Mouse (Mus musculus) forebrain, embryonic 14.5 days (tissue): Measurements from ENCODE around the gene Gpbar1. TPM values are rescaled to one million over a fixed set of nuclear protein-coding genes. Genes with fewer than 3 reads are reported as not detected.

Experiments used
- ATAC-seq: fragments of 200-750 bp; cut with Nextera tagmentation; 2 replicates; pipeline ENCODE4 v1.8.0; 2017; ENCODE audit warnings: mild to moderate bottlenecking, moderate library complexity
- DNase-seq: peaks from one replicate; pipeline ENCODE4 v3.0.0-alpha.2; 2015; ENCODE audit warnings: low spot score
- H3K27ac ChIP-seq: fragments of 300-500 bp; sonication (generic); 2 replicates; pipeline ENCODE4 v1.5.1; 2014; ENCODE audit warnings: low read depth, mild to moderate bottlenecking, control low read depth, low read length, moderate library complexity
- H3K27me3 ChIP-seq: fragments of 300-500 bp; sonication (generic); replicated peaks from 2 replicates; pipeline ENCODE4 v1.6.1; 2014; ENCODE audit warnings: low read length, control low read depth, mixed read lengths; ENCODE audit not compliant: control insufficient read depth, insufficient read depth
- H3K36me3 ChIP-seq: fragments of 300-500 bp; sonication (generic); 2 replicates; pipeline ENCODE4 v1.6.1; 2014; ENCODE audit warnings: low read length, control low read depth; ENCODE audit not compliant: control insufficient read depth, insufficient read depth
- H3K4me1 ChIP-seq: fragments of 300-500 bp; sonication (generic); 2 replicates; pipeline ENCODE4 v1.6.1; 2014; ENCODE audit warnings: antibody characterized with exemption, low read length, control low read depth; ENCODE audit not compliant: control insufficient read depth, insufficient read depth
- H3K4me2 ChIP-seq: fragments of 300-500 bp; sonication (generic); 2 replicates; pipeline ENCODE4 v1.6.1; 2014; ENCODE audit warnings: mild to moderate bottlenecking, control low read depth, low read length
- H3K4me3 ChIP-seq: fragments of 300-500 bp; sonication (generic); 2 replicates; pipeline ENCODE4 v1.5.1; 2014; ENCODE audit warnings: low read depth, low read length, control low read depth
- H3K9ac ChIP-seq: fragments of 300-500 bp; sonication (generic); 2 replicates; pipeline ENCODE4 v1.6.1; 2014; ENCODE audit warnings: mild to moderate bottlenecking, low read length, control low read depth, moderate library complexity
- H3K9me3 ChIP-seq: fragments of 300-500 bp; sonication (generic); replicated peaks from 2 replicates; pipeline ENCODE4 v1.6.1; 2016; ENCODE audit warnings: low read length, control low read depth, mixed read lengths; ENCODE audit not compliant: control insufficient read depth
- WGBS: fragments of 180-500 bp; shearing (Covaris S2); extraction: QIAGEN DNeasy Blood & Tissue Kit; methylation state at CpG from one replicate; pipeline ENCODE4 v1.1.7; 2014; 5-methylcytosine and 5-hydroxymethylcytosine counted together
- polyA plus RNA-seq: library from polyadenylated mRNA; unstranded; fragments of >200 nt; fragmentation: Nextera tagmentation; extraction: Ambion mirVana; gene quantifications from 2 replicates; pipeline ENCODE4 v1.2.1, GENCODE M21; 2014

Gene Gpbar1
- polyA plus RNA-seq, 1 experiment from 2014 or later = 0.17 TPM

DNA sequence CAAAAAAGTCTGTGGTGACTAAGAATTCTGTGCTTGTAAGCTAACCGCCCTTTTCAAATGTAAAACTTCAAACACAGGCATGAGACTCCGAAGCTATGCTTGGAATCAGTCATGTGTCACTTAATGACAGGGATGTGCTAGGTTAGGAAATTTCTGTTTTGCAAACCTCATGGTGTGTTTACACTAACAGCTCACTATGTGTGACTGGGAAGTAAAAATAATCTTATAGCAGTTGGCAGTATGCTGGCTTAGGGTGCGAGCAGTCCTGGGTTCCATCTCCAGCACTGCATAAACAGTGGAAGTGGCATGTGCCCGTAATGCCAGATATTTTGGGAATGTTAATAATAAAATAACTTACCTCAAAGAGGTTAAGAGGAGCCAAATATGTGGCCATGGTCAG is 26.6 kb downstream of the Gpbar1 start:
- Histone ChIP-seq H3K4me3 (no peak overlapping the region), H3K9ac (no peak overlapping the region), H3K9me3 (no peaks in the 10 kb centered on the region), H3K36me3 (0 out of 2 replicates have a peak, but pooled peaks cover 2% of the 10 kb centered on the region), H3K27me3 (peaks cover 10% of the 10 kb centered on the region), H3K27ac (no peak overlapping the region), H3K4me2 (no peak overlapping the region), H3K4me1 (peaks cover 9% of the 10 kb centered on the region)
- DNase-seq (no peak), ATAC-seq (no peak)
- WGBS = 73% methylated on average over 4 of the region's 4 CpGs

DNA sequence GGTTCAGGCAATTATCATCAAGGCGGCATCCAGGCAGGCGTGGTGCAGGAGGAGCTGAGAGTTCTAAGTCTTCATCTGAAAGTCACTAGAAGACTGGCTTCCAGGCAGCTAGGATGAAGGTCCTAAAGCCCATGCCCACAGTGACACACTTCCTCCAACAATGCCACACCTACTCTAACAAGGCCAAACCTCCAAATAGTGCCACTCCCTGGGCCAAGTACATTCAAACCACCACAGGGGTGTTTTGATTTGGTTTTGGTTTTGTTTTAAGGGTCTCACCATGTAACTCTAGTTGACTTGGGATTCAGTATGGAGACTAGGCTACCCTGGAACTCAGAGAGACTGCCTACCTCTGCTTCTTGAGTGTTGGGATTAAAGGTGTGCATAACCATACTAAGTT is 27.2 kb downstream of the Gpbar1 start, which contains the start of gene Tmbim1:
Gene Tmbim1 (minus strand): TSS at position 101 of the 400 bp plus-strand sequence.
- H3K4me3 ChIP-seq = no peak within 1 kb of the TSS
- WGBS = 92% methylated on average over 2 of the region's 2 CpGs
- H3K27me3 ChIP-seq = peaks cover 10% of the 10 kb centered on the region

DNA sequence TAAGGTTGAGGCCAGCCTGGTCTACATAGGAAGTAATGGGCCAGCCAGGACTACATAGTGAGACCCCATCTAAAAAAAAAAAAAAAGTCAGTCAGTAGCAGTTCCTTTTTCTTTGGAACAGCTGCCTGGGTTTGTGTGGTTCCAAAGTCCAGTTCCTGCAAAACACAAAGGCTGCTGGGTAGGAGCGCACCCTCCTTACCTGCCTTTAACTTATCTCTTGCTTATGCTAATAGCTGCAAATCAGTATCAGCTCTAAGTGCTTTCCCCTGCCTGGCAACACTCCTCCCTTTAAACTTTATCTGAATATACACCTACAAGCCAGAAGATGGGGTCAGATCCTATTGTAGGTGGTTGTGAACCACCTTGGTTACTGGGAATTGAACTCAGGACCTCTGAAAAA is 28.8 kb downstream of the Gpbar1 start:
- peaks cover 10% of the 10 kb centered on the region for H3K27me3 ChIP-seq
- H3K9me3 ChIP-seq = no peaks in the 10 kb centered on the region
- peaks cover 9% of the 10 kb centered on the region for H3K4me1 ChIP-seq
- no peak overlapping the region for H3K27ac ChIP-seq
- DNase-seq = no peak
- H3K4me2 ChIP-seq = no peak overlapping the region
- WGBS = 100% methylated on average over 1 of the region's 1 CpGs
- ATAC-seq = no peak
- H3K36me3 ChIP-seq = no peaks in the 10 kb centered on the region
- no peak overlapping the region for H3K9ac ChIP-seq
- H3K4me3 ChIP-seq = no peak overlapping the region

More for the DNA sequence above, 27.2 kb downstream of the Gpbar1 start, which contains the start of gene Tmbim1:
- ATAC-seq (no peak), DNase-seq (no peak)
- Histone ChIP-seq H3K36me3 (0 out of 2 replicates have a peak, but pooled peaks cover 2% of the 10 kb centered on the region), H3K4me2 (peak within 1 kb of the TSS; percentile 75), H3K9ac (no peak within 1 kb of the TSS), H3K9me3 (no peaks in the 10 kb centered on the region), H3K27ac (no peak within 1 kb of the TSS), H3K4me1 (peaks cover 9% of the 10 kb centered on the region)

DNA sequence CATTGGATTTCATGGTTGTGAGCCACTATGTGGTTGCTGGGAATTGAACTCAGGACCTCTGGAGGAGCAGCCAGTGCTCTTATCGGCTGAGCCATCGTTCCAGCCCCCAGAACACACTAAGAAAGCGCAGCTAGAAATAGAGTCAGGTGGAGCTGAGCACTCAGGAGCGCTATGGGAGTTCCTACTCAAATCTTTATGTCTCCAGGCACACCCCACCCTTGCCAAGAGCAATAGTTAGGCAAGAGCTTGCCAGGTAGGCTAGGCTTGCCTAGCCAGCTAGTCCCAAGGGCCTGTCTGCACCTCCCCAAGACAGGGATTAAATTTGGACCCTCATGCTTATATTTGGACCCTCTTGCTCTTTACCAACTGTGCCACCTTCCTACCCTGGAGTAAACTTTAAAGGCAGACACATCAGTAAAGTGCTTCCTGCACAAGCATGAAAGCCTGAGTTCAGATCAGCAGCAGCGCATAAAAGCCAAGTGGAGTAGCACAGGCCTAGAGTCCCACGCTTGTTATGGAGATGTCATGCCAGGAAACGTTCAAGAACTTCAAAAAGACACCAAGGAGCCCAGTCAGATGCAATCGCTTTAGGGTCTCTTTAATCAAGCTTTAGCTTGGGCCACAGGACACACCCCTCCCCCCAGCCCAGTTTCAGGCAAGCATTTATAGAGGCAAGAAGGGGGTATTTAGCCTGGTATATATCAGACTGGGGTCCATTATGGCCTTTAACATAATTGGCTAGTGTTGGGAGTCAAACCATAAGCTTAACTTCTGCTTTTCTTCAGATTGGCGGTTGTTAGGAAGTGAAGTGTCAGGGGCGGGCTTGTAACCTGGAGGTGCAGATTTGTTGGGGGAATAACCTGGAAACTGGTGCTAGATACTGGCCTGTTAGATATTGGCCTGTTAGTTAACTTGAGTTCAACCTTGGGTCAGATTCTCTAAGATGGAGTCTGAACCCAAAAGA is 29.9 kb downstream of the Gpbar1 start:
- no peaks in the 10 kb centered on the region for H3K9me3 ChIP-seq
- H3K4me1 ChIP-seq = peaks cover 9% of the 10 kb centered on the region
- ATAC-seq (no peak), DNase-seq (no peak)
- H3K9ac ChIP-seq = no peak overlapping the region
- peaks cover 10% of the 10 kb centered on the region for H3K27me3 ChIP-seq
- H3K27ac ChIP-seq = no peak overlapping the region
- 84% methylated on average over 10 of the region's 10 CpGs for WGBS
- H3K4me2 ChIP-seq = no peak overlapping the region
- no peak overlapping the region for H3K4me3 ChIP-seq
- H3K36me3 ChIP-seq = no peaks in the 10 kb centered on the region

DNA sequence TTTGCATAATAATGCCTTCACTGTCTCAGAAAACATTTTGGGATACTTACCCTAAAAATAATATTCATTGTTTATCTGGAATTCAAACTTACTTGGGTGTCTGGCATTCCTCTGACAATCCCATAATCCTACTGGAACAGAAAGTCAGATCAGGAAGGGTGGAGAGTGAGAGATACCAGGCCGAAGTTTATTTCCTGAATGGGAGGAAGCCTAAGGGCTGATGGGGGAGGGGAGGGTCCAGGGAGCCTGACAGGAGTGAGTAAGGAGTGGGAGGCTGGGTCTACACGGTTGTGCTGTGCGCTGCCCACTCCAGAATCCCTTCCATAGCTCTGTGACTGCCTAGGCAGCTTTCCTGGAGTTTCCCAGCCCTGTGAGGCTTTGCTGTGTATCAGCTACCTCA is 31.4 kb downstream of the Gpbar1 start:
- no peaks in the 10 kb centered on the region for H3K4me1 ChIP-seq
- no peak overlapping the region for H3K4me3 ChIP-seq
- no peaks in the 10 kb centered on the region for H3K9me3 ChIP-seq
- ATAC-seq (no peak), DNase-seq (no peak)
- H3K4me2 ChIP-seq = no peak overlapping the region
- no peaks in the 10 kb centered on the region for H3K27me3 ChIP-seq
- WGBS = 52% methylated on average over 3 of the region's 3 CpGs
- no peak overlapping the region for H3K9ac ChIP-seq
- H3K27ac ChIP-seq = no peak overlapping the region
- no peaks in the 10 kb centered on the region for H3K36me3 ChIP-seq

DNA sequence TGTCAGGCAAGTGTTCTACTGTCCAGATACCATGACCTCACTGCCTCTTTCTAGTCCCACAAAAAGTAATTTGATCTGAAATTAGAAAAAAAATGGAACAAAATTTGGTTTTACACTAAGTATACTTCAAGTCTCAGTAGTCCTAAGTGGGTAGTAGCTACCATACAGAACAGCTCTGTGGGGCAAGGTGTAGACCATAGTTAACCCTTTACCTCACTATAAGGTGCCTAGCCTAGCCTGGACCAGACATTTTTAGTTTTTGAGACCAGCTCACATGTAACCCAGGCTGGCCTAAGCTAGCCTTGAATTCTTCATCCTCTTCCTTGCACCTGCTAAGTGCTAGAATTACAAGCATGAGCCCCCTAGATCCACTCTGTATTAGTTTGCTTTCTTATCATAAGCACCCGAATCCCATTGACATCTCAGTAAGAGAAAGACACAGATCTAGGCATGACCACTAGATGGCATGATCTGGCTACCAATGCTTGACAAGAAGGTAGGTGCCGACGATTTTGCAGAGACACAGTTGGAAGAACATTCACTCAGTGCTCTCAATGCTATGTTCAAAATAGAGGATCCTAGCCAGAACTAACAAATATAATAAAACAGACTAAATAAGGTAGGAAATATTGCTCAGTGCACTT is 34.8 kb downstream of the Gpbar1 start:
- no peaks in the 10 kb centered on the region for H3K4me1 ChIP-seq
- H3K4me2 ChIP-seq = no peak overlapping the region
- ATAC-seq (peak; percentile 60), DNase-seq (peak; percentile 94)
- H3K4me3 ChIP-seq = no peak overlapping the region
- H3K9ac ChIP-seq = no peak overlapping the region
- 6% methylated on average over 3 of the region's 3 CpGs for WGBS
- H3K9me3 ChIP-seq = no peaks in the 10 kb centered on the region
- H3K36me3 ChIP-seq = no peaks in the 10 kb centered on the region
- no peak overlapping the region for H3K27ac ChIP-seq
- H3K27me3 ChIP-seq = no peaks in the 10 kb centered on the region

DNA sequence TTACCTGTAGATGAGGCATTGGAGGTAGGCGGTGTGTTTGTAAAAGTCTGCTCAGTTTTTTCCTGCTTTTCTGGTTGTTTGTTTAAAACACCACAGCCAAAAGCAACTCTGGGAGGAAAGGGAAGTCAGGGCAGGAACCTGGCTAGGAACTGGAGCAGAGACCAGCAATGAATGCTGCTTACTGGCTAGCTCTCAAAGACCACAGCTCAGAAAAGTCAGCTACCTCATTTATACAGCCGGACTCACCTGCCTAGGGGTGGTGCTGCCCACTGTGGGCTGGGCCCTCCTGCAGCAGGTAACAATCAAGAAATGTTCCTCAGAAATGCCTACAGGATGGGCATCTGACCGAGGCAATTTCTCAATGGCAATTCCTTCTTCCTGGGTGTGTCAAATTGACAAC is 36.4 kb downstream of the Gpbar1 start:
- no peak for ATAC-seq
- H3K36me3 ChIP-seq = no peaks in the 10 kb centered on the region
- H3K4me1 ChIP-seq = no peaks in the 10 kb centered on the region

DNA sequence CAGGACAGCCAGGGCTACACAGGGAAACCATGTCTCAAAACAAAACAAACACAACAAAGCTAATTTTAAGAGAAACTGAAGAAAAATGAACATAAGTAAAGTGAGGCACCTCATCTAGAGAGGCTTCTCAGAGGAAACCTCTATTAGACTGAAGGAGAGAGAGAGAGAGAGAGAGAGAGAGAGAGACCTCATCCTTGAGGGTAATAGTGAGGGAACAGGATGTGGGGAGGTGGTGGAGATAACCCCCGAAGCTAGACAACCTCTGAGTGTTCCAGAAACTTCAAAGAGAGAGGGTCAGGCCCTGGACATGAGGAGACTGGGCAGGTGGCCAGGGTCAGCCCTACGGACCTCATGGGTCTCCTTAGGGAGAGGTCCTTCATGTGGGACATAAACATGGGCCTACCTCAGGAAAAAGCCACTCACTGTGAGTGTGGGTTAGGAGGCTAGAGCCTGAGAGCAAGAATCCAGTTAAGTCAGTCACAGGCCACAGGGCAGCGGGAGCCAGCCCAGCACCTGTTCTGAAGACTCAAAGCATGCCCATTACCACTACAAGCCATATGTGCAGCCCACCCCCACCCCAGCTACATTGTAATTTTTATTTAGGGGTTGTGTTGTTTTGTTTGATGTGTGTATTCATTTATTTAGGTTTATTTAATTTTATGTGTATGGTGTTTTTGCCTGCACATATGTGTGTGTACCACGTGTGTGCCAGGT is 37.9 kb downstream of the Gpbar1 start:
- WGBS = 88% methylated on average over 4 of the region's 4 CpGs
- H3K4me2 ChIP-seq = no peak overlapping the region
- no peak overlapping the region for H3K27ac ChIP-seq
- H3K9me3 ChIP-seq = no peaks in the 10 kb centered on the region
- no peaks in the 10 kb centered on the region for H3K27me3 ChIP-seq
- H3K4me1 ChIP-seq = no peaks in the 10 kb centered on the region
- H3K4me3 ChIP-seq = no peak overlapping the region
- no peak overlapping the region for H3K9ac ChIP-seq
- no peaks in the 10 kb centered on the region for H3K36me3 ChIP-seq
- ATAC-seq = no peak
- DNase-seq = no peak

More for the DNA sequence above, 36.4 kb downstream of the Gpbar1 start:
- Histone ChIP-seq H3K4me3 (no peak overlapping the region), H3K4me2 (no peak overlapping the region), H3K9me3 (no peaks in the 10 kb centered on the region), H3K27ac (no peak overlapping the region), H3K9ac (no peak overlapping the region), H3K27me3 (no peaks in the 10 kb centered on the region)
- DNase-seq = no peak
- WGBS = 90% methylated on average over 3 of the region's 3 CpGs
